Comparison of ENCODE assay signal across 8 mouse cellular contexts in genomic region chr13:109441401-109441973, GRCm38 (mm10).
DNase-seq lines count a peak whose midpoint lies in the region; ATAC-seq and TF ChIP-seq lines count a peak whose summit lies in the region.

No protein-coding gene starts in this region.

- H3K4me3 ChIP-seq in heart, adult 2 months: peak overlapping the region; percentile 58
- peak overlapping the region; percentile 22 to 35; a peak in 2 of 4 replicates for H3K4me3 ChIP-seq in liver, embryonic 14.5 days (ENCODE audit: insufficient read depth in 1 of 2, low read depth in 2 of 2, low read length in 2 of 2)

- H3K9me3 ChIP-seq in liver, embryonic 14.5 days (ENCODE audit: control insufficient read depth, low read length): no peaks in the 10 kb centered on the region

- peak overlapping the region; percentile 64; the same call in 1 of the 2 replicates for H3K27ac ChIP-seq in heart, adult 2 months
- no peak overlapping the region for H3K27ac ChIP-seq in liver, embryonic 14.5 days

- no peak for TF ChIP-seq CTCF in heart, adult 2 months (IDR thresholded peaks at IDR 0.05)
- no peak for TF ChIP-seq CTCF in liver, embryonic 14.5 days (IDR thresholded peaks at IDR 0.05; ENCODE audit: low read depth)

- TF ChIP-seq POLR2A in heart, adult 2 months (IDR thresholded peaks at IDR 0.05; ENCODE audit: insufficient read depth, low read depth, low read length): no peak

- peak overlapping the region; percentile 37 for H3K4me2 ChIP-seq in liver, embryonic 14.5 days (ENCODE audit: low read depth)

- peaks cover 3% of the 10 kb centered on the region for H3K4me1 ChIP-seq in heart, adult 2 months (ENCODE audit: control insufficient read depth, insufficient read depth, low read length)
- H3K4me1 ChIP-seq in liver, embryonic 14.5 days (replicated peaks; ENCODE audit: control insufficient read depth in 2 of 2, insufficient read depth in 2 of 2, low read length in 1 of 2): no peaks in the 10 kb centered on the region

- intact Hi-C loops in heart, adult 2 months (cut with DNase I): loop anchor here (5.0 kb wide), 1 partner anchor 199 kb away; no protein-coding TSS in a partner anchor

- no peaks in the 10 kb centered on the region for H3K36me3 ChIP-seq in heart, adult 2 months (ENCODE audit: control insufficient read depth, insufficient read depth, low read length)
- no peaks in the 10 kb centered on the region for H3K36me3 ChIP-seq in liver, embryonic 14.5 days (replicated peaks; ENCODE audit: control insufficient read depth, insufficient read depth, low read depth)

- no peaks in the 10 kb centered on the region for H3K27me3 ChIP-seq in heart, adult 2 months (ENCODE audit: control insufficient read depth, insufficient read depth, low read length)
- H3K27me3 ChIP-seq in liver, embryonic 14.5 days (ENCODE audit: control insufficient read depth, insufficient read depth, low read length): no peaks in the 10 kb centered on the region

- peak; percentile 15 for DNase-seq in gastrocnemius, postnatal 25 days
- DNase-seq in gastrocnemius, postnatal 10 days: no peak
- peak; percentile 60 for DNase-seq in cerebellum, adult 9-10 months
- peak; percentile 42 to 43 for DNase-seq in heart, adult 2 months
- peak; percentile 42 for DNase-seq in kidney, adult 9 months
- DNase-seq in liver, embryonic 14.5 days (ENCODE audit: low read depth in 3 of 3, low spot score in 3 of 3): no peak
- DNase-seq in neural tube, embryonic 10.5 days (ENCODE audit: extremely low spot score, low spot score): peak; percentile 20

- peak overlapping the region; percentile 31; the same call in 1 of the 2 replicates for H3K9ac ChIP-seq in heart, adult 2 months (ENCODE audit: low read depth, low read length)
- H3K9ac ChIP-seq in liver, embryonic 14.5 days (replicated peaks): no peak overlapping the region

- ATAC-seq in liver, embryonic 14.5 days (ENCODE audit: insufficient read depth): no peak
- ATAC-seq in activated CD4-positive, CD25-positive, alpha-beta regulatory T cell, adult 4 months: no peak

- TF ChIP-seq EP300 in heart, adult 2 months (IDR thresholded peaks at IDR 0.05; ENCODE audit: insufficient read depth, low read depth, low read length): no peak
- TF ChIP-seq EP300 in liver, embryonic 14.5 days (IDR thresholded peaks at IDR 0.05; ENCODE audit: low read depth): no peak

- H3K79me2 ChIP-seq in heart, adult 2 months (replicated peaks; ENCODE audit: control insufficient read depth, insufficient read depth, low read length): no peaks in the 10 kb centered on the region

- WGBS in heart, adult 2 months: 15% methylated on average over 12 of the region's 12 CpGs
- 55% methylated on average over 12 of the region's 12 CpGs for WGBS in liver, embryonic 14.5 days (ENCODE audit: insufficient replicate concordance)

Comparison
In these comparisons a context has a peak if more than half of its experiments do, and no peak if none do; other contexts are left out.
1. DNase-seq: peak in gastrocnemius, postnatal 25 days (single experiment), cerebellum, adult 9-10 months (single experiment), heart, adult 2 months (2 of 2), kidney, adult 9 months (single experiment) and neural tube, embryonic 10.5 days (single experiment); none in gastrocnemius, postnatal 10 days (single experiment) and liver, embryonic 14.5 days (0 of 3).